Mouse (Mus musculus) lung, embryonic 16.5 days (tissue): ENCODE results near the gene Sf3a1. TPM values are rescaled to one million over a fixed set of nuclear protein-coding genes. Genes with fewer than 3 reads are reported as not detected.

Experiments
- ATAC-seq: fragments of 200-750 bp; cut with Nextera tagmentation; 2 replicates; pipeline ENCODE4 v1.8.0; 2017; ENCODE audit warnings: low read depth, mild to moderate bottlenecking, moderate library complexity
- H3K27ac ChIP-seq: fragments of 300-500 bp; sonication (generic); 2 replicates; pipeline ENCODE4 v1.5.1; 2014; ENCODE audit warnings: mild to moderate bottlenecking, control low read depth, low read length
- H3K27me3 ChIP-seq: fragments of 300-500 bp; sonication (generic); 2 replicates; pipeline ENCODE4 v1.6.1; 2014; ENCODE audit warnings: low read depth, low read length, mixed read lengths; ENCODE audit not compliant: control insufficient read depth, insufficient read depth
- H3K36me3 ChIP-seq: fragments of 300-500 bp; sonication (generic); 2 replicates; pipeline ENCODE4 v1.6.1; 2014; ENCODE audit warnings: low read length; ENCODE audit not compliant: control insufficient read depth, insufficient read depth
- H3K4me1 ChIP-seq: fragments of 300-500 bp; sonication (generic); replicated peaks from 2 replicates; pipeline ENCODE4 v1.6.1; 2014; ENCODE audit warnings: low read length, mixed read lengths; ENCODE audit not compliant: control insufficient read depth, insufficient read depth
- H3K4me2 ChIP-seq: fragments of 300-500 bp; sonication (generic); 2 replicates; pipeline ENCODE4 v1.6.1; 2014; ENCODE audit warnings: low read depth, low read length, control low read depth
- H3K4me3 ChIP-seq: fragments of 300-500 bp; sonication (generic); 2 replicates; pipeline ENCODE4 v1.5.1; 2014; ENCODE audit warnings: mild to moderate bottlenecking, low read length, control low read depth
- H3K9ac ChIP-seq: fragments of 300-500 bp; sonication (generic); 2 replicates; pipeline ENCODE4 v1.6.1; 2014; ENCODE audit warnings: low read length, control low read depth
- H3K9me3 ChIP-seq: fragments of 300-500 bp; sonication (generic); 2 replicates; pipeline ENCODE4 v1.6.1; 2016; ENCODE audit warnings: low read length; ENCODE audit not compliant: control insufficient read depth
- WGBS: fragments of 180-500 bp; shearing (Covaris S2); extraction: QIAGEN DNeasy Blood & Tissue Kit; methylation state at CpG from one replicate; pipeline ENCODE4 v1.1.7; 2014; 5-methylcytosine and 5-hydroxymethylcytosine counted together
- microRNA-seq: library from miRNA; unstranded; fragments of <30 nt; microRNA quantifications from one replicate; pipeline ENCODE4, GENCODE M21; 2016
- polyA plus RNA-seq: library from polyadenylated mRNA; unstranded; fragments of >200 nt; fragmentation: Nextera tagmentation; extraction: Ambion mirVana; gene quantifications from 2 replicates; pipeline ENCODE4 v1.2.1, GENCODE M21; 2015

Sf3a1 gene
- polyA plus RNA-seq, 1 experiment from 2014 or later, result 48.9 TPM

- WGBS, result 77% methylated on average over 5 of the region's 5 CpGs
- Histone ChIP-seq H3K9me3 (no peaks in the 10 kb centered on the region), H3K27me3 (no peaks in the 10 kb centered on the region), H3K4me1 (no peaks in the 10 kb centered on the region), H3K36me3 (no peaks in the 10 kb centered on the region), H3K27ac (no peak overlapping the region), H3K9ac (no peak overlapping the region), H3K4me3 (no peak overlapping the region), H3K4me2 (no peak overlapping the region)
- no peak for ATAC-seq
Observed at GRCm38 (mm10) chr11:4226569-4227325, 66.6 kb downstream of the Sf3a1 start.

GRCm38 (mm10) chr11:4228463-4228862 is 68.3 kb downstream of the Sf3a1 start:
- H3K9me3 ChIP-seq, result no peaks in the 10 kb centered on the region
- no peaks in the 10 kb centered on the region for H3K36me3 ChIP-seq
- H3K27ac ChIP-seq, result no peak overlapping the region
- H3K9ac ChIP-seq, result no peak overlapping the region
- 23% methylated on average over 8 of the region's 8 CpGs for WGBS
- H3K4me3 ChIP-seq, result no peak overlapping the region
- H3K27me3 ChIP-seq, result no peaks in the 10 kb centered on the region
- H3K4me1 ChIP-seq, result no peaks in the 10 kb centered on the region
- no peak for ATAC-seq
- no peak overlapping the region for H3K4me2 ChIP-seq

GRCm38 (mm10) chr11:4229841-4230240 is 69.7 kb downstream of the Sf3a1 start:
- no peak overlapping the region for H3K4me3 ChIP-seq
- no peak overlapping the region for H3K27ac ChIP-seq
- 52% methylated on average over 4 of the region's 4 CpGs for WGBS
- H3K4me1 ChIP-seq, result no peaks in the 10 kb centered on the region
- no peaks in the 10 kb centered on the region for H3K36me3 ChIP-seq
- no peaks in the 10 kb centered on the region for H3K9me3 ChIP-seq
- H3K27me3 ChIP-seq, result no peaks in the 10 kb centered on the region
- ATAC-seq, result no peak
- no peak overlapping the region for H3K4me2 ChIP-seq
- H3K9ac ChIP-seq, result no peak overlapping the region

- Histone ChIP-seq H3K27ac (no peak overlapping the region), H3K9ac (no peak overlapping the region), H3K36me3 (no peaks in the 10 kb centered on the region), H3K27me3 (no peaks in the 10 kb centered on the region), H3K4me1 (no peaks in the 10 kb centered on the region), H3K4me3 (no peak overlapping the region), H3K4me2 (no peak overlapping the region), H3K9me3 (no peaks in the 10 kb centered on the region)
- ATAC-seq, result no peak
- 87% methylated on average over 2 of the region's 2 CpGs for WGBS
Observed at GRCm38 (mm10) chr11:4231435-4231834, 71.3 kb downstream of the Sf3a1 start.

Small RNAs within 50 kb of the gene (microRNA-seq; reads per million reads assigned to microRNA genes)
- 5.9 reads per million, percentile 19 among the genes with 10 or more reads in this experiment for gene Mir3060

Other genes starting within 250 kb of the Sf3a1 start
- gene Slc35e4, start 245.7 kb upstream of the Sf3a1 start, polyA plus RNA-seq, result 3.5 and 4.4 TPM in 2 replicates
- gene Tcn2, start 228.2 kb upstream of the Sf3a1 start, polyA plus RNA-seq, result 69.7 and 70.1 TPM in 2 replicates
- gene Pes1, start 196.4 kb upstream of the Sf3a1 start, polyA plus RNA-seq, result 76.6 and 78.0 TPM in 2 replicates
- gene 4930556J24Rik, start 183.6 kb upstream of the Sf3a1 start, polyA plus RNA-seq, result 0.24 and 0.38 TPM in 2 replicates
- 9.5 and 10.0 TPM in 2 replicates for gene Gal3st1, start 176.7 kb upstream of the Sf3a1 start, polyA plus RNA-seq
- gene Sec14l4, start 128.9 kb upstream of the Sf3a1 start, polyA plus RNA-seq, result 24.1 and 29.7 TPM in 2 replicates
- 41.5 and 63.9 TPM in 2 replicates for gene Sec14l3, start 95.5 kb upstream of the Sf3a1 start, polyA plus RNA-seq
- gene Mtfp1, start 64.9 kb upstream of the Sf3a1 start, polyA plus RNA-seq, result 9.5 and 9.6 TPM in 2 replicates
- 2.9 and 3.3 TPM in 2 replicates for gene Sec14l2, start 36.9 kb upstream of the Sf3a1 start, polyA plus RNA-seq
- 33.6 and 35.7 TPM in 2 replicates for gene Rnf215, start 25.1 kb upstream of the Sf3a1 start, polyA plus RNA-seq
- 9.2 and 11.4 TPM in 2 replicates for gene Ccdc157, start 57 bp upstream of the Sf3a1 start, polyA plus RNA-seq
- gene Tbc1d10a, start 26.4 kb downstream of the Sf3a1 start, polyA plus RNA-seq, result 30.5 and 34.3 TPM in 2 replicates
- 6.5 and 9.1 TPM in 2 replicates for gene Castor1, start 57.9 kb downstream of the Sf3a1 start, polyA plus RNA-seq
- gene Osm, start 76.1 kb downstream of the Sf3a1 start, polyA plus RNA-seq, result 0.25 and 0.28 TPM in 2 replicates
- 0.44 and 0.68 TPM in 2 replicates for gene Lif, start 97.2 kb downstream of the Sf3a1 start, polyA plus RNA-seq